Mouse (Mus musculus) liver, embryonic 14.5 days (tissue): ENCODE measurements around the gene Tpd52l2. TPM values are rescaled to one million over a fixed set of nuclear protein-coding genes. Genes with fewer than 3 reads are reported as not detected.
A peak's percentile ranks its signal among the peaks of the same experiment; 100 is the strongest.
"Not testable (repeated sequence)": the region's sequence is repeated elsewhere in the genome, so short reads cannot be mapped to it uniquely, and the experiment has no call there.

ENCODE experiments used
- ATAC-seq: fragments of 200-750 bp; cut with Nextera tagmentation; 2 replicates; pipeline ENCODE4 v1.8.0; 2017; ENCODE audit warnings: moderate number of reproducible peaks, mild to moderate bottlenecking, moderate library complexity; ENCODE audit not compliant: insufficient read depth
- DNase-seq, 3 experiments: peaks; one replicate each; pipeline ENCODE4 v3.0.0-alpha.2; 2012 to 2013; ENCODE audit warnings: low read depth in 3 of 3, low spot score in 3 of 3
- H3K27ac ChIP-seq: fragments of 300-500 bp; sonication (generic); 2 replicates; pipeline ENCODE4 v1.5.1; 2014; ENCODE audit warnings: moderate library complexity, mild to moderate bottlenecking, control low read depth, inconsistent platforms
- H3K27me3 ChIP-seq: fragments of 300-500 bp; sonication (generic); 2 replicates; pipeline ENCODE4 v1.6.1; 2014; ENCODE audit warnings: mild to moderate bottlenecking, low read length, moderate library complexity; ENCODE audit not compliant: control insufficient read depth, insufficient read depth
- H3K36me3 ChIP-seq: fragments of 300-500 bp; sonication (generic); replicated peaks from 2 replicates; pipeline ENCODE4 v1.6.1; 2014; ENCODE audit warnings: low read depth; ENCODE audit not compliant: control insufficient read depth, insufficient read depth
- H3K4me1 ChIP-seq, 2 experiments: fragments of 200-500 bp in 1 of 2; fragments of 300-500 bp in 1 of 2; sonication (generic) in 1 of 2; replicated peaks; 2 replicates each; pipeline ENCODE4 v1.6.1; 2012 to 2014; ENCODE audit warnings: antibody characterized with exemption in 1 of 2, inconsistent platforms in 1 of 2, low read length in 1 of 2; ENCODE audit not compliant: control insufficient read depth in 2 of 2, insufficient read depth in 2 of 2
- H3K4me2 ChIP-seq: fragments of 300-500 bp; sonication (generic); 2 replicates; pipeline ENCODE4 v1.6.1; 2014; ENCODE audit warnings: low read depth, mild to moderate bottlenecking, control low read depth, moderate library complexity
- H3K4me3 ChIP-seq, 2 experiments: fragments of 200-500 bp in 1 of 2; fragments of 300-500 bp in 1 of 2; sonication (generic) in 1 of 2; 2 replicates each; pipeline ENCODE4 v1.5.1; 2012 to 2014; ENCODE audit warnings: low read depth in 2 of 2, low read length in 2 of 2, mild to moderate bottlenecking in 2 of 2, control low read depth in 1 of 2, inconsistent platforms in 1 of 2, moderate library complexity in 1 of 2; ENCODE audit not compliant: insufficient read depth in 1 of 2
- H3K9ac ChIP-seq: fragments of 300-500 bp; sonication (generic); replicated peaks from 2 replicates; pipeline ENCODE4 v1.6.1; 2014; ENCODE audit warnings: mild to moderate bottlenecking, control low read depth, moderate library complexity
- H3K9me3 ChIP-seq: fragments of 300-500 bp; sonication (generic); 2 replicates; pipeline ENCODE4 v1.6.1; 2016; ENCODE audit warnings: low read length, mixed read lengths; ENCODE audit not compliant: control insufficient read depth
- CTCF ChIP-seq: IDR thresholded peaks from 2 replicates; pipeline ENCODE4 v1.5.1; 2016; ENCODE audit warnings: antibody characterized with exemption, low read depth, control low read depth
- EP300 ChIP-seq: IDR thresholded peaks from 2 replicates; pipeline ENCODE4 v1.6.1; 2016; ENCODE audit warnings: antibody characterized with exemption, low read depth
- WGBS: fragments of 180-500 bp; shearing (Covaris S2); extraction: QIAGEN DNeasy Blood & Tissue Kit; methylation state at CpG from one replicate; pipeline ENCODE4 v1.1.7; 2014; ENCODE audit not compliant: insufficient replicate concordance; 5-methylcytosine and 5-hydroxymethylcytosine counted together
- polyA plus RNA-seq, 2 experiments: library from polyadenylated mRNA; depleted of rRNA in 1 of 2; stranded (reverse) in 1 of 2; unstranded in 1 of 2; fragments of >200 nt; fragmentation: Nextera tagmentation in 1 of 2; extraction: Ambion mirVana in 1 of 2; gene quantifications; 2 replicates each; pipeline versions ENCODE4 v1.2.1 to v1.2.3; 2012 to 2014

Tpd52l2 gene
- polyA plus RNA-seq, 2 experiments, result 36.1 to 78.3 TPM

DNA sequence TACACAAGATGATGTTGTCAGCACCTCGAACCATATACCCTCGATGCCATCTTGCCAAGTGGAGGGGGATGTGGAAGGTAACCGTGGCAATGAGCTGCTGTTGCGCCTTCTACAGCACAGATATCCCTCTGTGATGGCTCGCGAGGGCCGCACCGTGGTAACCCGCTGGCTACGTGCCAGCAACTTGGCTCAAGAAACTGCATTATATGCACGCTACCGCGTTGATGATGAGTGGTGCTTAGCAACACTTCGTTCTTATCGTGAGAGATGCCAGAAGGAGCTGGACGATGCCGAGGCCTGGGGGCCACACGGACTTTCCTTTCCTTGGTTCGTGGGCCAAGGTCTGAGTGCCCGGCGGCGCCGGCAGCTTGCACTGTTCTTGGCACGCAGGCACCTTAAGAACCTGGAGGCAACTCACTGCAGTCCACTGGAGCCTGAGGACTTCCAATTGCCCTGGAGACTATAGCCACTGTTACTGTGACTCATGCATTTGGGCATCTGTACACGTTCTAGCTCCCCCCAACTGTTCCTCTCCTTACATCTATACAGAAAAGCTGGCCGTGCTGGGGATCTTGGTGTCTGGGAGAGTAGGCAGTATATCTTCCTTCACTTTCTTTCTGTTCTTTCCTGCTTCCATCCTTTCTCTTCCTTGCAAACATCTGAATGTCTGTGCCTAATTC, 2.5 kb upstream of the Tpd52l2 start:
- ATAC-seq (no peak), DNase-seq (no peak)
- H3K36me3 ChIP-seq, result no peaks in the 10 kb centered on the region
- no peak for TF ChIP-seq EP300
- TF ChIP-seq CTCF, result no peak
- no peak overlapping the region for H3K27ac ChIP-seq
- no peak overlapping the region for H3K9ac ChIP-seq
- no peaks in the 10 kb centered on the region for H3K9me3 ChIP-seq
- WGBS, result 76% methylated on average over 26 of the region's 26 CpGs
- H3K4me3 ChIP-seq, result no peak overlapping the region
- peaks cover 5 to 13% of the 10 kb centered on the region in 2 experiments for H3K4me1 ChIP-seq
- H3K27me3 ChIP-seq, result no peaks in the 10 kb centered on the region
- H3K4me2 ChIP-seq, result no peak overlapping the region

DNA sequence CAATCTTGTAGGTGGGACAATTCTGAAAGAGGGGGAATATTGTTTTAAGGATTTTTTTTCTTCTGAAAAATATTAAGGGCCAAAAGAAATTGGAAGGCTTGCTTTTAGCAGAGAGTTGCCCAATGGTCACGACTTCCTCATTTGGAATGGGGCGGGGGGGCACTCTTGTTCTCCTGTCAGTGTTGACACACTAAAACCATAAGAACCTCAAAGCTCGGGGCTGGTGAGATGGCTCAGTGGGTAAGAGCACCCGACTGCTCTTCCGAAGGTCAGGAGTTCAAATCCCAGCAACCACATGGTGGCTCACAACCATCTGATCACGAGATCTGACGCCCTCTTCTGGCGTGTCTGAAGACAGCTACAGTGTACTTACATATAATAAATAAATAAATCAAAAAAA, 1.1 kb upstream of the Tpd52l2 start:
- H3K4me2 ChIP-seq, result peak overlapping the region; percentile 75

DNA sequence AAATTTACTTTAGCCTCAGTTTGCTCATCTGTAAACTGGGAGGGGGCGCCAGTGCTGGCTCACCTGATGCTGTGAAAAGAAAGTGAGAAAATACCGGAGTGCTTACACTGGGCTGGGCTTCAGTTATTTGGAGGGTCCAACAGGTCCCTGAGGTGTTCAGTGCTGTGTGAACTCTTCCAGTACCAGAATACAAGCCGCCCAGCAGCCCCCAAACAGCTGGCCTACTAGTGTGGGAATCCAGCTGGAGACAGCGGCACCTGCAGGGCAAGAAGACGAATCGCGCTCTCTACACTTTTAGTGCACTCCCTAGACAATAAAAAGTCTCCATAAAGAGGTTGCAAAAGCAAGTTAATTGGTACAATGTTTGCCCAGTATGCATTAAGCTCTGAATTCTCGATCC, 661 bp upstream of the Tpd52l2 start:
- TF ChIP-seq EP300 (no peak), CTCF (peak; percentile 83)
- peak; percentile 61 to 68 (median 64) for DNase-seq
- 6% methylated on average over 8 of the region's 8 CpGs for WGBS

More for the DNA sequence above, 1.1 kb upstream of the Tpd52l2 start:
- not testable (repeated sequence) for ATAC-seq, H3K9me3 ChIP-seq, H3K27me3 ChIP-seq, H3K9ac ChIP-seq
- H3K4me3 ChIP-seq, result peak overlapping the region in 1 of 2 experiments; percentile 77; a peak in 1 of 4 replicates
- peaks cover 12% of the 10 kb centered on the region for H3K36me3 ChIP-seq
- WGBS, result 36% methylated on average over 8 of the region's 8 CpGs
- H3K27ac ChIP-seq, result peak overlapping the region; percentile 89; the same call in 1 of the 2 replicates
- peak in 1 of 3 experiments; percentile 44 for DNase-seq
- peaks cover 5 to 13% of the 10 kb centered on the region in 2 experiments for H3K4me1 ChIP-seq

DNA sequence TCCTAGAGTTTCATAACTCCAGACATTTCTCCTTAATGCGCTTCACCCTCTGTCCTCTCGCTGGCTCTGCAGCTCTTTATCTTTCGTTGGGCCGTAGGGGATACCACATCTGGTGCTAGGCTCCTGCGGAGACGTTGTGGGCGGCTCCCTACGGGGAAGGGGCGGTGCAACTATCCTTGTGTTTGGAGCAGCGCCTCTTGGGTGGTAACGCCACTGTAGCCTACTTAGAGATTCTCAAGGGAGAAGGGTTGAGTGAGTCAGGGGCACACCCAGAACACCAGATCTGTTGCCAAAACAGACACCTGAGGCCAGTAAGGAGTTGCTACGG, 570 bp downstream of the Tpd52l2 start:
- peak; percentile 85 for ATAC-seq
- TF ChIP-seq EP300 (no peak), CTCF (no peak; the same call in 1 of the 2 replicates)
- peak; percentile 80 to 86 (median 82) for DNase-seq
- 0% methylated on average over 12 of the region's 12 CpGs for WGBS
- peak overlapping the region; percentile 96 for H3K27ac ChIP-seq
- H3K9ac ChIP-seq, result peak overlapping the region; percentile 91
- peak overlapping the region; percentile 77 to 79 for H3K4me3 ChIP-seq
- H3K27me3 ChIP-seq, result no peaks in the 10 kb centered on the region
- peak overlapping the region; percentile 75 for H3K4me2 ChIP-seq
- H3K36me3 ChIP-seq, result peaks cover 29% of the 10 kb centered on the region
- H3K4me1 ChIP-seq, result peaks cover 5 to 6% of the 10 kb centered on the region in 2 experiments
- no peaks in the 10 kb centered on the region for H3K9me3 ChIP-seq

More for the DNA sequence above, 661 bp upstream of the Tpd52l2 start:
- peaks cover 5 to 13% of the 10 kb centered on the region in 2 experiments for H3K4me1 ChIP-seq
- peak overlapping the region; percentile 75 for H3K4me2 ChIP-seq
- no peaks in the 10 kb centered on the region for H3K9me3 ChIP-seq
- ATAC-seq, result peak; percentile 46; the same call in 1 of the 2 replicates
- peak overlapping the region; percentile 65 for H3K9ac ChIP-seq
- peak overlapping the region; percentile 89 for H3K27ac ChIP-seq
- H3K27me3 ChIP-seq, result no peaks in the 10 kb centered on the region
- H3K36me3 ChIP-seq, result peaks cover 16% of the 10 kb centered on the region
- peak overlapping the region; percentile 65 to 77 for H3K4me3 ChIP-seq

DNA sequence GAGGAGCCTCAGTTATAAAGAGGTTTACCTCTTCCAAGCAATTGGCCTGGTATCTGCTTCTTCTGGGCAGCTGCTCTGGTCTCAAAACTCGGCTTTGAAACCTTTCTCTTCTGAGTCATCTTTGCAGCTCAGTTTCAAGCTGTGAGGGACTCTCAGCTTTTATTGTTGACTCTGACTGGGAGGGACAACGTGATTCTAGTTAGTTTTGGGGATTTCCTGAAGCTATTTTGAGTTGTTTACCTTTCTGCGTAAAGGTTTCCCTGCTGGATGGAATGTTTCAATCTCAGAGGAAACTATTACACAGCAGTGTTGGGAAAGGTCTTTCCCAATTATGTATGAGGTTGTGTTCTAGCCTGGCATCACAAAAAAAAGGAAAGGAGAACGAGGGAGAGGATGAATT, 1.7 kb downstream of the Tpd52l2 start:
- no peak overlapping the region for H3K9ac ChIP-seq
- H3K36me3 ChIP-seq, result peaks cover 35% of the 10 kb centered on the region
- peak overlapping the region; percentile 75 for H3K4me2 ChIP-seq
- 63% methylated on average over 4 of the region's 4 CpGs for WGBS
- no peaks in the 10 kb centered on the region for H3K9me3 ChIP-seq
- DNase-seq (no peak), ATAC-seq (no peak)
- peak overlapping the region; percentile 96 for H3K27ac ChIP-seq
- peaks cover 5 to 6% of the 10 kb centered on the region in 2 experiments for H3K4me1 ChIP-seq
- TF ChIP-seq EP300 (no peak), CTCF (no peak)
- H3K4me3 ChIP-seq, result peak overlapping the region in 1 of 2 experiments; percentile 77; a peak in 2 of 4 replicates
- H3K27me3 ChIP-seq, result no peaks in the 10 kb centered on the region
